Mouse (Mus musculus) left cerebral cortex, adult 2 months (tissue): ENCODE data around the gene AB124611. TPM values are rescaled to one million over a fixed set of nuclear protein-coding genes. Genes with fewer than 3 reads are reported as not detected.
A peak's percentile ranks its signal among the peaks of the same experiment; 100 is the strongest.

Source experiments
- DNase-seq, 2 experiments: peaks; one replicate each; pipeline ENCODE4 v3.0.0; 2021 to 2022; ENCODE audit warnings: low spot score in 2 of 2, mixed read lengths in 1 of 2; ENCODE audit errors: extremely low spot score in 1 of 2
- H3K27ac ChIP-seq: fragments of 200-600 bp; 2 replicates; pipeline ENCODE4 v1.8.1; 2022
- H3K4me3 ChIP-seq: fragments of 200-600 bp; 2 replicates; pipeline ENCODE4 v1.8.1; 2022
- CTCF ChIP-seq: fragments of 200-600 bp; IDR thresholded peaks from 2 replicates; pipeline ENCODE4 v1.8.1; 2022; ENCODE audit warnings: antibody characterized with exemption, mild to moderate bottlenecking, moderate library complexity
- intact Hi-C: fragments of 180-260 bp; cut with DNase I; formaldehyde crosslinking; loops from one replicate; pipeline ENCODE4 v1.15.1; 2025
- microRNA-seq, 2 experiments: library from miRNA; unstranded; fragments of <30 nt; microRNA quantifications; one replicate each; pipeline ENCODE4 v1.2.0; 2021
- total RNA-seq, 2 experiments: library from RNA; stranded (reverse); gene quantifications; 2 replicates each; pipeline ENCODE4 v1.2.3; 2021

AB124611 gene
- total RNA-seq, 2 experiments from 2014 or later = 0.29 TPM; not detected in 1

- Histone ChIP-seq H3K4me3 (peak overlapping the region; percentile 95), H3K27ac (no peak overlapping the region; the same call in 1 of the 2 replicates)
- TF ChIP-seq CTCF = no peak
- DNase-seq = no peak
- intact Hi-C loops = loop anchor here (5.0 kb wide), 1 partner anchor 48 kb away; the partner anchor contains the start of gene Carm1
Observed at GRCm38 (mm10) chr9:21594838-21595237, 68.9 kb downstream of the AB124611 start.

Small RNAs within 50 kb of the gene (microRNA-seq; reads per million reads assigned to microRNA genes)
- gene Mir199a-1 = 0 reads per million in 2 experiments

Other genes starting within 250 kb of the AB124611 start
- 10 to 100 TPM; 43.3 to 46.1 TPM for gene Kri1, start 238.2 kb upstream of the AB124611 start, total RNA-seq
- gene Cdkn2d, start 234.8 kb upstream of the AB124611 start, total RNA-seq = 10 to 100 TPM; 47.9 to 54.6 TPM
- 1 to 10 TPM; 1.2 to 2.4 TPM for gene Ap1m2, start 213.8 kb upstream of the AB124611 start, total RNA-seq
- gene Slc44a2, start 205.5 kb upstream of the AB124611 start, total RNA-seq = 10 to 100 TPM; 47.5 to 53.6 TPM
- gene Ilf3, start 158.3 kb upstream of the AB124611 start, total RNA-seq = 10 to 100 TPM; 83.8 TPM
- gene Qtrt1, start 114.3 kb upstream of the AB124611 start, total RNA-seq = 10 to 100 TPM; 26.2 to 35.7 TPM
- gene Dnm2, start 101.3 kb upstream of the AB124611 start, total RNA-seq = 10 to 100 TPM; 56.1 to 61.0 TPM
- gene Tmed1, start 15.9 kb upstream of the AB124611 start, total RNA-seq = 10 to 100 TPM; 13.1 to 13.9 TPM
- 10 to 100 TPM; 78.2 to 79.5 TPM for gene Carm1, start 20.7 kb downstream of the AB124611 start, total RNA-seq
- gene Timm29, start 66.5 kb downstream of the AB124611 start, total RNA-seq = 10 to 100 TPM; 52.3 to 53.2 TPM
- 10 to 100 TPM; 21.7 to 22.2 TPM for gene Yipf2, start 66.7 kb downstream of the AB124611 start, total RNA-seq
- 100 to 1,000 TPM; 117 to 124 TPM for gene Smarca4, start 90.0 kb downstream of the AB124611 start, total RNA-seq
- gene Ldlr, start 197.3 kb downstream of the AB124611 start, total RNA-seq = 10 to 100 TPM; 15.8 to 17.7 TPM
- 1 to 10 TPM; 1.7 to 2.4 TPM for gene Spc24, start 234.1 kb downstream of the AB124611 start, total RNA-seq